Mouse (Mus musculus) embryonic fibroblast, embryonic 13.5 days (primary cell): ENCODE results near the gene Cd79b.

Experiments used
- CTCF ChIP-seq: IDR thresholded peaks from 2 replicates; pipeline ENCODE4 v1.5.1; 2011; ENCODE audit warnings: mild to moderate bottlenecking, control low read depth, low read length, moderate library complexity, borderline replicate concordance; ENCODE audit not compliant: insufficient read depth
- POLR2A ChIP-seq: IDR thresholded peaks from 2 replicates; pipeline ENCODE4 v1.6.1; 2011; ENCODE audit warnings: low read depth, mild to moderate bottlenecking, control low read depth, low read length, moderate library complexity

DNA sequence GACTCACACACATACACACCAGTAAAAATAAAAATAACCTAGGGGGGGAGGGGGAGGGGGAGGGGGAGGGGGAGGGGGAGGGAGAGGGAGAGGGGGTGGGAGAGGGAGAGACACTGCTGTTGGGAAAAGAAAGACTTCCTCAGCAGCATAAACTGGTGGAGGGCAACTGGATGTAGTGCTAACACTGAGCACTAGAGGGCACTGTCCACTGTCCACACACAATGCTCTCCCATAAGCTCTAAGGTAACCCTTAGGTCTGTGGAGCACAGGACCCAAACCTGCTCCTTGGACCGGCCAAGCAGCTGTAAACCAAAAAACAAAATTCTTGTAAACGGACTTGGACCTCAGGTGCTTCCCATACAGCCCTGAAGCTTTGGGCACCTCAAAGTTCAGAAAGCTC, 11.9 kb downstream of the Cd79b start:
- no peak for TF ChIP-seq POLR2A
- peak; percentile 88 for TF ChIP-seq CTCF
